Mouse (Mus musculus) cerebellum, adult (tissue): ENCODE results near the gene Scfd1.

ENCODE experiments used
- ATAC-seq: cut with Nextera tagmentation; 2 replicates; pipeline ENCODE4 v1.9.2; 2017; ENCODE audit warnings: mild to moderate bottlenecking, moderate library complexity, mixed read lengths; ENCODE audit not compliant: insufficient number of reproducible peaks, low FRiP score, low TSS enrichment

The Scfd1 gene

GRCm38 (mm10) chr12:51377003-51377887 lies at the start of gene Scfd1:
Gene Scfd1, plus strand, starts transcription at chr12:51377510.
- ATAC-seq, result peak; percentile 100

DNA sequence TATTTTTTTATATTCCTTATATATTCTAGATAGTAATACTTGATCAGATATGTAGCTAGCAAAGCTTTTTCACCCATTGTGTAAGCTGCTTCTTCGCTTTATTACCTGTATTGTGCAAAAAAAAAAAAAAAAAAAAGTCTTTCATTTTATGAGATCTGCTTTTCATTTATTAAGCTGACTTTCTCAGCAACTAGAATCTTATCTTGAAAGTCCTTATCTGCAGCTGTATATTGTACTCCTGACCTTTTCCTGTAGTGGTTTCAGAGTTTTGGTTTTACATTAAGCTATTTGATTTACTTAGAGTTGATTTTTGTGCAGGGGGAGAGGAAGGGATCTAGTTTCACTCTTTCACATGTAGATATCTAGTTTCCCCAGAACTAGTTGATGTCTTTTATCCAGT lies 40.3 kb upstream of the Scfd1 start:
- ATAC-seq, result no peak

DNA sequence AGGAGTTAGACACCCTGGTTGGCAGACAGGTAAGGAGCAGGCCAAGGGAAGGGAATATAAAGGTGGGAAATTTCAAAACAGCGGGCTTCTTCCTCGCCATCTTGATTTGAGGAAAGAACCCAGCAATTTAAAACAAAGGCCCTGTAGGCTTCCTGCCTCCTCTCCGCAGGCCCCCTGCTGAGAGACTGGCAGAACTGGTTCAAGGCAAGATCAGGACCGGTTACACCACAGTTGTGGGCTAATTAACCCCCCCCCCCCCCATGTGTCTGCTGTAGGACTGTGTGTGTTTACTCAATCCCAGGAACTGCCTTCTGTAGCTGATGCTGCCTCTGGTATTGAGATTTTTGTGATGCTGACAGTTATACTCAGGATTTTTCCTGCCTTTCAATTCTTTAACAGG lies 31.2 kb upstream of the Scfd1 start:
- no peak for ATAC-seq

- peak; percentile 97 for ATAC-seq
Measured at GRCm38 (mm10) chr12:51347988-51348697, 29.2 kb upstream of the Scfd1 start, which contains the start of gene G2e3. Gene G2e3, plus strand, starts transcription at chr12:51348061.

DNA sequence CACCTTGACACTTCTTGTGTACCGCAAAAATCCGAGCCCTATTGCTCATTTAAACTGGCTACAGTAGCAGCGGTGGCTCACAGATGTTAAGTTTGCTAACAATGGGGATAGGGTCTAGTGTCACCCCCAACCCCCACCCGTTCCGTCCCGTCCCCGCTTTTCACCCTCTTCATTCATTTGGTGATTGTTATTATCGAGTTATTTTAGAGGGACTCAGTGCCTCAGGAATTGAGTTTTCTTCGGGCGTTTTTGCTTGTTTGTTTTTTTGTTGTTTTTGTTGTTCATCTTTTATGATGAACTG lies 28.7 kb upstream of the Scfd1 start:
- ATAC-seq, result no peak

DNA sequence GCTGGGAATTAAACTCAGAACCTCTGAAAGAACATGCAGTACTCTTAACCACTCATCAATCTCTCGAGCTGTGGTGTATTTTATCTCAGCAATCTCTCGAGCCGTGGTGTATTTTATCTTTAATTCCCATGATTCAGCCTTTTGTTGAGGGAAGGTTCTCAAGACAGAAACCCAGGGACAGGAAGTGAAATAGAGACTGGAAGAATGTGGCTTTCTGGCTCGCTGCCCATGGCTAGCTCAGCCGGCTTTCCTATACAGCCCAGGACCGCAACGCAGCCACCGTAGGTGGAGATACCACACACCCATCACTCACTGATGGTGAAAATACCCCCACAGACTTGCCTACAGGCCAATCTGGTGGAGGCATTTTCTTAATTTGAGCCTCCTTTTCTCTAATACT lies 22.0 kb upstream of the Scfd1 start:
- ATAC-seq, result no peak

DNA sequence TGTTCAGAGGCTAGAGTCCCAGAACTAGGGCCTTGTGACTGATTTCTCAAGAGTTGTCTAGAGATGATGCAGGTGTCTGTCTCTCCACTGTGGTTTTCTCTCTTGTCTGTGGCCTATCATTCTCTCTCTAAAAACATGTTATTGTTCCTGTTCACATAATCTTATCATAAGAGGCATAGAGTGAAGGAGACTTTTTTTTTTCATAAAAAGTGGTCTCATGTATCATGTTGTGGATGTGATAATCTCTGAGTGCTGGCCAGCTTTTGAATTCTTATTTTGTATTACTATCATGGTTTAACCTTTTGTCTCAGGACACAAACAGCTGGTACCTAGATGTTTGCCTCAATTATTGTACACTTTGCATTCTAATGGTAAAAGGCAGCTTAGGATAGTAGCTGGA lies 16.0 kb upstream of the Scfd1 start:
- no peak for ATAC-seq

- no peak for ATAC-seq
Measured at GRCm38 (mm10) chr12:51362898-51363297, 14.4 kb upstream of the Scfd1 start.

- no peak for ATAC-seq
Measured at GRCm38 (mm10) chr12:51368504-51368903, 8.8 kb upstream of the Scfd1 start.

- no peak for ATAC-seq
Measured at GRCm38 (mm10) chr12:51377888-51378190, 529 bp downstream of the Scfd1 start.

DNA sequence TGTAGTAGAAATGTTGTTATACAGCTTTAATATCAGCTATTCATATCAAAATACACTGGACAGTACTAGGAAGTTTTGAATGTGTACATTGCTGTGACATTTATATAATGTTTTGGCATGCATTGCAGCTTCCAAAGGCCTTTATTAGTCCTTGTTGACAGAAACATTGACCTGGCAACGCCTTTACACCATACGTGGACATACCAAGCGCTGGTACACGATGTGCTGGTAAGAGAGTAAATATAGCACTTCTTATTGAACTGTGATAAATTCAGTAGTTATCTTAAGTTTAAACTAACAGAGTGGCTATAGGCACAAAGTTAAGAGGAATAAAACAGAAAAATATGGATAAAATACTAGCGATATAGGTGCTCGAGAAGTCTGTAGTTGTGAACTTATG lies 22.6 kb downstream of the Scfd1 start:
- ATAC-seq, result no peak

GRCm38 (mm10) chr12:51402060-51402698 lies 24.9 kb downstream of the Scfd1 start:
- no peak for ATAC-seq

GRCm38 (mm10) chr12:51403987-51404586 lies 26.8 kb downstream of the Scfd1 start:
- ATAC-seq, result no peak

DNA sequence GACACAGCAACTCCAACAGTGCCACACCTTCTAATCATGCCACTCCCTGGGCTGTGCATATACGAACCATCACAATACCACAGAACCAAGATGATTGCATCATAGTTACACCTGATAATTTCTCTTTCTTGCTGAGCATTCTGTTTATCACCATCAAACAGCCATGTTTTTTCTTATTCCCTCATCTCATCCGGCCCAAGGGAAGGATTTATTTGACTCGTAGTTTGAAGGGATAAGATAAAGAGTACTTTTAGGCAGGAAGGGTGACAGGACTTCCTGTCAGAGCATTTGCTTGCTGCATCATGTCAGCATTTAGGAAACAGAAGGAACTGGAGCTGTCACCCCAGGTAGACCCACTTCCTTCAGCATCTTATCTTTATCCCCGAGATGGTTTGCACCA lies 34.1 kb downstream of the Scfd1 start:
- no peak for ATAC-seq

- ATAC-seq, result no peak
Measured at GRCm38 (mm10) chr12:51437541-51437940, 60.2 kb downstream of the Scfd1 start.

DNA sequence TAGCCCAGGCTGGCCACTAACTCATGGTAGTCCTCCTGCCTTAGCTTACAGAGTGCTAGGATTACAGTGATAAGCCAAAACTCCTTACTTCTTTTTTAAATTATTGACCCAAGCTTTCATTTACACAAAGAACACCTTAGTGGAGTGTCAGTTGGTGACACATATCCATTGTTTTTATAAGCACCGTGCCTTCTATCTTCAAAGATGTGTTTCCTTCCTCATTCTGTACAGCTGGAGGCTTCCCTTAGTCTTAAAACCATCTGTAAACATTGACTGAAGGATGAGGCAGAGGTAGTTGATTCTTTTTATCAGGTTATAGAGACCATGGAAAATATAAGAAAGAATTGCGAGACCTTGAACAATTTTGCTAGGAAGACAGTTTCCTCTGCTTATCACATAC lies 61.0 kb downstream of the Scfd1 start:
- no peak for ATAC-seq

DNA sequence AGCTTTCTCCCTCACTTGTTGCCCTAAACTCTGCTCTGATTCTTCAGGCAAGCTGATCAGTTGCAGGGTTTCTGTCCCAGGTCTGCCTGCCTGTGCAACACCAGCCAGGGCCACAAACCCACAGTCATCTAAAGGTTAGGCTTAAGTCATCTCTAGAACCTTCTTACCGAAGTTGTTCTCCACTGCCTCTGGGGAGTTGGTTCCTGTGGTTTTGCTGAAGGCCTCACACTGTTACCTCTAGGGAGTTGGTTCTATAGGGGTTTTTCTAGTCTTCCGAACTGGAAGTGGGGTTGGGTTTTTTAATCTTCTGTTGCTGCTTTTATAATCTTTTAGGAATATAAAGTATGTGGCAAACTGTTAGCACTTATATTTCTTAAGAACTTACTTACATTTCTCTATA lies 72.0 kb downstream of the Scfd1 start:
- no peak for ATAC-seq

DNA sequence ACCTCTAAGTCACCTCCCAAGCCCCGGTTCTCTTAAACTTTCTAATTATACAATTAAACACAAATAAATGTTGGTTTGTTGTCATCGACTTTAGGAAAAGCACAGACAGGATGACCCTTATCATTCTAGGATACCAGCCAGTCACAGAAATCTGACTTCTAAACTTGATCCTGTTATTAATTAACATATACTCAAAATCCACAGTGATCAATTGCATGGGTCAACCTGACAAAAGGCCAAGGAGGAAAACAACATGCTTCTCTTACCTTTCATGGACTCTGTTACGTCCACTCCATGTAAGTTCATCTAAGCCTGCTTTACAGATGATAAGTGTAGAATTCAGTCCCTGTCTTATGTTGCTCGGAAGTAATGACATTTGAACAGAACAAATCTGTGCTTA lies 93.6 kb downstream of the Scfd1 start:
- no peak for ATAC-seq

DNA sequence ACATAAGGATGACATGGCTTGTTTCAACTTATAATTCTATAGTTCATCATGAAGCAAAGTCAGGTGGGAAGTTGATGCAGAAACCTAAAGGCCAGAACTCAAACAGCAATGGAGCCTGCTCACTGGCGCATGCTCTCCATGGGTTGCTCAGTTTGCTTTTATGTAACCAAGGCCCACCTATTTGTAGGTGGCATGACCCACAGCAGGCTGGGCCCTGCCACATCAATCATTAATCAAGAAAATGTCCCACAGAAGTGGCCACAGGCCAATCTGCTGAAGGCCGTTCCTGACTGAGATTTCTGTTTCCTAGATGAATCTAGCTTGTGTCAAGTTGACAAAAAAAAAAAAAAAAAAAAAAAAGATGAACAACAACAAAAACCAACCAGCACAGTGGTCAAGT lies 103.9 kb downstream of the Scfd1 start:
- ATAC-seq, result no peak

DNA sequence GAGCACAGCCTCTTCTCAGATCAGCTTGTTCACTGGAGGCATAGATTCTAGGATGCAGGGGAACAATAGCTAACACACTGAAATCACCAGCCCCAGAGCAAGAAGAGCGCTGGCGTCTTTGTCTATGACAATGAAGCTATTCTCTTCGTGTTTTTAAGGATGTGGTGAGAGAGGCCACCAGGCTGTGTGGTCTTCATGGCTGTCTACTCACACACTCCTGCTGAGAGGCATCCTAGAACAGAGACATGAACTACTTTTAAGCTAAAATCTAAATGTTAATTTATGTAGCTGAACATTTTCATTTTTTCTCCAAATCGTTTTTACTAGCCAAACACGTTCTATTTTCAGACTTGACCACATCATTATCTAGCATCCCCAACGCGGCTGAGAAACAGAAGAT lies 114.7 kb downstream of the Scfd1 start:
- no peak for ATAC-seq

- no peak for ATAC-seq
Measured at GRCm38 (mm10) chr12:51493476-51493875, 116.2 kb downstream of the Scfd1 start.
